Mouse (Mus musculus) stomach, postnatal 0 days (tissue): ENCODE data around the gene Mical2.

Experiments
- CTCF ChIP-seq: IDR thresholded peaks from 2 replicates; pipeline ENCODE4 v1.5.1; 2016; ENCODE audit warnings: antibody characterized with exemption, low read depth, mild to moderate bottlenecking, moderate library complexity
- EP300 ChIP-seq: optimal IDR thresholded peaks from 2 replicates; pipeline ENCODE3; 2016; ENCODE audit warnings: antibody characterized with exemption

DNA sequence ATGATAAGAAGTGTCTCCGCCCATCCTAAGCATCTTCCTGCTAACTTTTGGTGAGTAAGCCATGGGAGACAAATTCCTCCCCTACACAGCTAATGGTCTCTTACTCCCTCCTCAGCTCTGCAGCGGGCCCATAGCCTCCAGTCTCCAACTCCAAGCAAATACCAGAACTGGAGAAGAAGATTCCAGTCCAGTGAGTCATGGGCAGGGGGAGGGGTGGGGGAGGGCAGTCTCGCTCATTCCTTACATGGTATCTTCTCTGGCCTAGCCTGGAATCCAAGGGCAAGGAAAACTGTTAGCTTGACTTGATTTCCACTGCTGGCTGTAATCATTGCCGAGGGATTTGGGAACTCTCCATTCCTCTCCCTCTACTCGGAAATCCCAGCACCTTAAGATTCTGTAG, 150.2 kb downstream of the Mical2 start:
- TF ChIP-seq CTCF (no peak), EP300 (no peak)
